Mouse (Mus musculus) midbrain, embryonic 10.5 days (tissue): ENCODE results near the gene Ccdc191. TPM values are rescaled to one million over a fixed set of nuclear protein-coding genes. Genes with fewer than 3 reads are reported as not detected.

ENCODE experiments used
- DNase-seq: peaks from one replicate; pipeline ENCODE4 v3.0.0-alpha.2; 2017; ENCODE audit warnings: low spot score
- H3K27ac ChIP-seq: fragments of 300-500 bp; sonication (generic); replicated peaks from 2 replicates; pipeline ENCODE4 v1.5.1; 2016; ENCODE audit warnings: mild to moderate bottlenecking
- H3K27me3 ChIP-seq: fragments of 300-500 bp; sonication (generic); 2 replicates; pipeline ENCODE4 v1.6.1; 2016; ENCODE audit warnings: low read depth, mild to moderate bottlenecking; ENCODE audit not compliant: poor library complexity, severe bottlenecking
- H3K36me3 ChIP-seq: fragments of 300-500 bp; sonication (generic); 2 replicates; pipeline ENCODE4 v1.6.1; 2016; ENCODE audit warnings: mild to moderate bottlenecking, moderate library complexity
- H3K4me1 ChIP-seq: fragments of 300-500 bp; sonication (generic); 2 replicates; pipeline ENCODE4 v1.6.1; 2016
- H3K4me3 ChIP-seq: fragments of 300-500 bp; sonication (generic); 2 replicates; pipeline ENCODE4 v1.5.1; 2016; ENCODE audit warnings: mild to moderate bottlenecking, moderate library complexity
- H3K9me3 ChIP-seq: fragments of 300-500 bp; sonication (generic); replicated peaks from 2 replicates; pipeline ENCODE4 v1.6.1; 2016; ENCODE audit warnings: mild to moderate bottlenecking
- WGBS: fragments of 180-500 bp; shearing (Covaris S2); methylation state at CpG from one replicate; pipeline ENCODE4 v1.1.7; 2016; 5-methylcytosine and 5-hydroxymethylcytosine counted together
- polyA plus RNA-seq: library from polyadenylated mRNA; unstranded; fragments of >200 nt; fragmentation: Nextera tagmentation; extraction: Ambion mirVana; gene quantifications from 2 replicates; pipeline ENCODE4 v1.2.1, GENCODE M21; 2016

Ccdc191 gene
- polyA plus RNA-seq, 1 experiment from 2014 or later, result 19.3 TPM

DNA sequence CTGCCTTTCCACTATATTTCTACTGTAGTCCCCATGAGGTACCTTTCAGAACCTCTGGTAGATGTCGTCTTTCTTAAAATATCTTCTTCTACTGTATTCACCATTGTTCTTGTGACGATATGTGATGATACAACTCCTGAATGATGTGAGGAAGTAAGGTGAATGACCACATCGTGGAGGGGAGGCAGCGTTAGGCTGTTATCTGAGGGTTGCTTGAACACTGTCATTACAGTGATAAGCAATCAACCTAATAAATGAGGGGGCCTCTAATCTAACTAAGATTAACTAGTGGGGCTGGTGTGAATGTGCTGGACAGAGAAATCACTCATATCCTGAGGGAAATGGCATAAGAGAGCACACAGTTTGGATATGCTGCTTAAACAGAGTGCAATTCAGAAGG is 10.5 kb downstream of the Ccdc191 start:
- Histone ChIP-seq H3K27ac (no peak overlapping the region), H3K36me3 (0 out of 2 replicates have a peak, but pooled peaks cover 4% of the 10 kb centered on the region), H3K4me1 (no peaks in the 10 kb centered on the region), H3K4me3 (no peak overlapping the region), H3K27me3 (no peaks in the 10 kb centered on the region), H3K9me3 (no peaks in the 10 kb centered on the region)
- no peak for DNase-seq
- 92% methylated on average over 4 of the region's 4 CpGs for WGBS

DNA sequence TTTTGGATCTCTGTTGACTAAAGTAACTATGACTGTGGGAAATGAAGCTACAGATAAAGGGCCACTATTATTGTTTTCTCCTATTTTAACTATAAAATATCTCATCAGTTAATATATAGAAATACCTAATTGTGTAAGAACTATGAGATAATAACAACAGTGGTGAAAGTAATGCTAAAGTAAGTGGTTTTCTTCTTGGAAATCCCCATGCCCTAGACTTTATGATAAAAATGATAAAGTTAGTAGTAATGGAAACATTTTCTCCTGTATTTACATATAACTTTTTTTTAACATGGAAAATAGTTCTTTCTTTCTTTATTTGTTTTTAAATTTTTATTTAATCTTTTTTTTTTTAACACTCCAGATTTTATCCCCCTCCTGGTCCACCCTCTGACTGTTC is 11.0 kb downstream of the Ccdc191 start:
- H3K4me1 ChIP-seq, result no peaks in the 10 kb centered on the region
- no peak overlapping the region for H3K27ac ChIP-seq
- H3K9me3 ChIP-seq, result no peaks in the 10 kb centered on the region
- DNase-seq, result no peak
- H3K4me3 ChIP-seq, result no peak overlapping the region
- no peaks in the 10 kb centered on the region for H3K27me3 ChIP-seq
- 0 out of 2 replicates have a peak, but pooled peaks cover 4% of the 10 kb centered on the region for H3K36me3 ChIP-seq

DNA sequence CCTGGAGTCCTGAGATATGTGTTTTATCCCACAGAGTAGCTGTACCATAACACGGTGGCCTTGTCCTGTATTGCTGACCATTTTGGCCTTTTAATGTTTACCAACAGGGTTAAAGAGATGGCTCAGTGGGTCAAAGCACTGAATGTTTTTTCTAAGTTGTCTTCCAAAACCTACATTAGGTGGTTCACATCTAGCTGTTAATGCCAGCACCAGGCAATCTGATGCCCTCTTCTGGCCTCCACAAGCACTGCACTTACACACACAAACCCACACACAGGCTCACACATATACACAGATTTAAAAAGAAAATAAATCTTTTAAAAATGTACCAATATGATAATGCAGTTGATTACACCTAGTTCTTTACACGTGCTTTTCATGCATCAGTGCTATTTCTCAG is 19.3 kb downstream of the Ccdc191 start:
- no peak for DNase-seq
- H3K27me3 ChIP-seq, result no peaks in the 10 kb centered on the region
- peaks cover 30% of the 10 kb centered on the region for H3K36me3 ChIP-seq
- H3K27ac ChIP-seq, result no peak overlapping the region
- H3K4me1 ChIP-seq, result no peaks in the 10 kb centered on the region
- H3K9me3 ChIP-seq, result no peaks in the 10 kb centered on the region
- H3K4me3 ChIP-seq, result no peak overlapping the region
- WGBS, result 82% methylated on average over 2 of the region's 2 CpGs

DNA sequence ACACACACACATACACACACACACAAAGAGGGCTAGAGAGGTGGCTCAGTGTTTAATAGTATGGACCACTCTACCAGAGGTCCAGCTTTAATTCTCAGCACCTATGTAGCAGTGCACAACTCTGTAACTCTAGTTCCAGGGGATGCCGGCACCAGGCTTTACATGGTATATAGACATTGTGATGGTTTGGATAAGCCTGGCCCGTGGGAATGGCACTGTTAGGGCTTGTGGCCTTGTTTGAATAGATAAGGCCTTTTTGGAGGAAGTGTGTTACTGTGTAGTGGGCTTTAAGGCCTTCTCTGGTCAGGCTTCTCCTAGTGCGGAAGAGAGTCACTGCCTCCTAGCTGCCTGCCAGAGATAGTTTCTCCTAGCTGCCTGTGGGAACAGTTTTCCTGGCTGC is 29.3 kb downstream of the Ccdc191 start:
- Histone ChIP-seq H3K4me3 (no peak overlapping the region), H3K27ac (no peak overlapping the region), H3K9me3 (no peaks in the 10 kb centered on the region), H3K27me3 (no peaks in the 10 kb centered on the region), H3K4me1 (peaks cover 18% of the 10 kb centered on the region), H3K36me3 (peaks cover 16% of the 10 kb centered on the region)
- no peak for DNase-seq
- 93% methylated on average over 3 of the region's 3 CpGs for WGBS

DNA sequence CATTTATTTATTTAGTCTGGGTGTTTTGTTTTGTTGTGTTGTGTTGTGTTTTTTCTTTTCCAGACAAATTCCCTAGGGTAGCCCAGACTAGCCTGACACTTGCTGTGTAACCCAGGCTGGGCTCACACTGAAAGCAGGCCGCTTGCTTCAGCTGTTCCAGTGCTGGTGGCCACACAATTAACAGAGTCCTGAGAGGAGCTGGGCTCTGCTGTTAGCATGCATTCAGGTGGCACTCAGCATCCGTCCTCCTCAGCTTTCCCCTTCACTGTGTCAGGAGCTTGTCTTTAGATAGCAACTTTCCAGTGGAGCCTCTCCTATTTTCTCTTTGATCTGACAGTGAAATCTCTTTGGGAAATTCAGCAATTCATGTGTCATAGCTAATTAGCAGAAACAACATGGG is 32.4 kb downstream of the Ccdc191 start:
- DNase-seq, result no peak
- Histone ChIP-seq H3K9me3 (no peaks in the 10 kb centered on the region), H3K27ac (no peak overlapping the region), H3K27me3 (no peaks in the 10 kb centered on the region), H3K4me1 (peaks cover 20% of the 10 kb centered on the region), H3K4me3 (no peak overlapping the region), H3K36me3 (0 out of 2 replicates have a peak, but pooled peaks cover 3% of the 10 kb centered on the region)
- 58% methylated on average over 2 of the region's 2 CpGs for WGBS

DNA sequence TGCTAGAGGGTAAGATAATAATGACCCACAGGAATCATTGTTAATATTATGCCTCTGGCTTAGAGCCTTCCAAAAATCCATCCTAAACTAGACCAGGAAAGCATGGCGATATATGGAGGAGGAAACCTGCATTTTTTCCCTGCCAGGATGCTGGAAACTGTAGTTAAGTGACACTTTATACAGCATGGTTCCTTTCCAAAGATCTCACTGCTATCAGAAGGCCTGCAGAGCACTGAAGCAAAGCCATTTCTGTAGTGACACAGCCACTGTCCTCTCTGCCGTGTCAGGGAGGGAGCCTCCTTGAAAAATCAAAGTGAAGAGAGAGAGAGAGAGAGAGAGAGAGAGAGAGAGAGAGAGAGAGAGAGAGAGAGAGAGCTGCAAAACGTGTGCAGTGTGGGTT is 33.0 kb downstream of the Ccdc191 start:
- no peaks in the 10 kb centered on the region for H3K9me3 ChIP-seq
- 0 out of 2 replicates have a peak, but pooled peaks cover 3% of the 10 kb centered on the region for H3K36me3 ChIP-seq
- peaks cover 20% of the 10 kb centered on the region for H3K4me1 ChIP-seq
- no peak for DNase-seq
- no peak overlapping the region for H3K4me3 ChIP-seq
- no peak overlapping the region for H3K27ac ChIP-seq
- WGBS, result 56% methylated on average over 3 of the region's 3 CpGs
- no peaks in the 10 kb centered on the region for H3K27me3 ChIP-seq

DNA sequence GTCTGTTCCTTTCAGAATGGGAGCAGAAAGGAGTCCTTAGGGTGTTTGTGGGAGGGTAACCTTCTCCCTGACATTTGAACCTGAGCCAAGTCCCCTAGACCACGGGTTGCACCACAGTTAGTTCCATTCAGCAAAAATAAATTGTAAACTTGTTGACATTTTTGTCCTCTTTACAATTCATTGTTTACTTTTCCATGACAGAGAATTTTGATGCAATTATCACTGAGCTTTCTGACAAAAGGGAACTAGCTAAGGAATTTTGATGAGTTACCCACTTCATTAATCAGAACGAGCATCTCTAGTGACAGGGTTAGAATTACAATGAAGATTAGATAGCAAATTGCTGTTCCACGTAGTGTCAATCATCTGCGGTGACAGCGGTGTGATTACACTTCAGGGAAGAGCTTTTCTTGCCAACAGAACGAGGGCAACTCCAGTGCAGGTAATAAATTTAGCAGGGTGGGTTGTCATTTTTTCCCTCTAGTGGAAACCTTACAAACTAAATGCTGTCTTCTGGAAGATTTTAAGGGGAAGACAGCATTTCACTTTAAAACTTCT is 35.5 kb downstream of the Ccdc191 start:
- 82% methylated on average over 6 of the region's 6 CpGs for WGBS
- DNase-seq, result no peak
- Histone ChIP-seq H3K9me3 (no peaks in the 10 kb centered on the region), H3K27ac (no peak overlapping the region), H3K4me3 (no peak overlapping the region), H3K27me3 (no peaks in the 10 kb centered on the region), H3K36me3 (no peaks in the 10 kb centered on the region), H3K4me1 (peaks cover 20% of the 10 kb centered on the region)

DNA sequence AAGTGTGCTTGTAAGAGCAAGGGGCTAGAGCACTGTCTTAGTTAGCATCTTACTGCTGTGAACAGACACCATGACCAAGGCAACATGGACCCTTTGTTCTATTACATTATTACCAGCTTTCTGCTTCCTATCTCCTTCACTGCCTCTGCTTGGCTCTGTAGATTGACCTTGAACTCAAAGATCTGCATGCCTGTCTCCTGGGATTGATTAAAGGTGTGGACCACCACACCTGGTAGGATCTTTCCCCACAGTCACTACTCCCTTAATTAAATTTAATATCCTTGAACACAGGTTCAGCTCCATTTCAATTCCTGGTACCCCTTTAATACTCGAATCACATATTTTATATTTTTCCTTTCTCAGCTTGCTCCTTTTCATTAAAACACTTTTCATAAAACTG is 36.2 kb downstream of the Ccdc191 start:
- H3K4me3 ChIP-seq, result no peak overlapping the region
- no peaks in the 10 kb centered on the region for H3K9me3 ChIP-seq
- DNase-seq, result no peak
- H3K36me3 ChIP-seq, result no peaks in the 10 kb centered on the region
- H3K27ac ChIP-seq, result no peak overlapping the region
- H3K27me3 ChIP-seq, result no peaks in the 10 kb centered on the region
- 90% methylated on average over 1 of the region's 1 CpGs for WGBS
- peaks cover 20% of the 10 kb centered on the region for H3K4me1 ChIP-seq

DNA sequence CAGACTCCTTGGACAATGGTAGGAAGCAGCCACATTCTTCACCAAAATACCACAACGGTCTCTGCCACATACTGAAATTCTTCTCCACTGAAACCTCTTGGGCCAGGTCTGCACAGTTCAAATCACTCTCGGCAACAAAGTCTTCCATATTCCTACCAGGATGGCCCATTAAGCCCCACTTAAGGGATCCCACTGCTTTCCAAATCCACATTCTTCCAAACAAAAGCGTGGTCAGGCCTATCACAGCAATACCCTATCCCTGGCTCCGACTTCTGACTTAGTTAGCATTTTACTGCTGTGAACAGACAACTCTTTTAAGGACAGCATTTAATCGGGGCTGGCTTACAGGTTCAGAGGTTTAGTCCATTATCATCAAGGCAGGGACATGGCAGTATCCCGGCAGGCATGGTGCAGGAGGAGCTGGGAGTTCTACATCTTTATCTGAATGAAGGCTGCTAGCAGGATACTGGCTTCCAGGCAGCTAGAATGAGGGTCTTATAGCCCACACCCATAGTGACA is 36.8 kb downstream of the Ccdc191 start, which contains the start of gene Qtrt2:
Qtrt2 (minus strand) TSS at position 469 of the 519 bp plus-strand sequence.
- Histone ChIP-seq H3K27me3 (no peaks in the 10 kb centered on the region), H3K36me3 (no peaks in the 10 kb centered on the region), H3K27ac (no peak within 1 kb of the TSS), H3K4me3 (no peak within 1 kb of the TSS), H3K9me3 (no peaks in the 10 kb centered on the region), H3K4me1 (peaks cover 17% of the 10 kb centered on the region)
- no peak for DNase-seq
- 65% methylated on average over 6 of the region's 6 CpGs for WGBS

DNA sequence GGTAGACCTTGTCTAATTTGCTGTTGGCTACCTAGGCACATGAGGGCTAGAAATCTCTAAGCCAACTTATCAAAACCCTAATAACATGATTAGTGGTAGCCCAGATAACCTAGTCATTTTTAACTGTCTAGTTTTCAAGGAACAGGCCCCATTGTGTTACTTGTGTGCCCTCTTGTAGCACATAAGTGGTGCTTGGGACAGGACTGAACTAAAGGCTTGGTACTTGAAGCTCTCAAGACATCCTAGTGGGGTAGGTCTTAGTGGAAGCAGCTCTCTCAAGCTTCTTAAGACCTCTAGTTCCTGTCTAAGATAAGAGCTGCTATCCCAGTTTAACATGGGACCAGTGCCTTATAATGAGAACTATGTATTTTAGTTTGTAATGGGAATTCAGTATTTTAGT is 41.0 kb downstream of the Ccdc191 start:
- no peak overlapping the region for H3K27ac ChIP-seq
- peaks cover 3% of the 10 kb centered on the region; the same call in 1 of the 2 replicates for H3K4me1 ChIP-seq
- no peaks in the 10 kb centered on the region for H3K27me3 ChIP-seq
- H3K4me3 ChIP-seq, result no peak overlapping the region
- H3K36me3 ChIP-seq, result no peaks in the 10 kb centered on the region
- no peak for DNase-seq
- no peaks in the 10 kb centered on the region for H3K9me3 ChIP-seq

DNA sequence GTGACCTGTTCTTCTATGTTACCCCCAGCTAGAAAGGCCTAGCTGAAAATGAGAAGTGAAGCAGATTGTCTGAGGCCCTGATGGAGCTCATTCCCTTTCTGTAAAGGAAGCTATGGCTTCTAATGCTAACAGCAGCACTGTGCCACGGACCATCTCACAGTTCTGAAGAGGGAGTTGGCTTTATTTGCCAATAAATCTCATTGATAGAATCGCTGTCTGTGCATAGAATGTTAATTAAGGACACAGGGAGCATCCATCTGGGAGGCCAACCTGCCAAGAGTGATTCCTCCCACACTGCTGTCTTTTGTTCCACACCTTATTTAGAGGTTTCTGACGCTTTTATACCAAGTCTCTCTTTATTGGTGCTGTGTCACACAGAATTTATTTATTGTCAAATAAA is 41.9 kb downstream of the Ccdc191 start:
- H3K9me3 ChIP-seq, result no peaks in the 10 kb centered on the region
- H3K4me3 ChIP-seq, result no peak overlapping the region
- H3K4me1 ChIP-seq, result no peaks in the 10 kb centered on the region
- no peak overlapping the region for H3K27ac ChIP-seq
- no peaks in the 10 kb centered on the region for H3K27me3 ChIP-seq
- WGBS, result 86% methylated on average over 3 of the region's 3 CpGs
- no peak for DNase-seq
- H3K36me3 ChIP-seq, result no peaks in the 10 kb centered on the region

DNA sequence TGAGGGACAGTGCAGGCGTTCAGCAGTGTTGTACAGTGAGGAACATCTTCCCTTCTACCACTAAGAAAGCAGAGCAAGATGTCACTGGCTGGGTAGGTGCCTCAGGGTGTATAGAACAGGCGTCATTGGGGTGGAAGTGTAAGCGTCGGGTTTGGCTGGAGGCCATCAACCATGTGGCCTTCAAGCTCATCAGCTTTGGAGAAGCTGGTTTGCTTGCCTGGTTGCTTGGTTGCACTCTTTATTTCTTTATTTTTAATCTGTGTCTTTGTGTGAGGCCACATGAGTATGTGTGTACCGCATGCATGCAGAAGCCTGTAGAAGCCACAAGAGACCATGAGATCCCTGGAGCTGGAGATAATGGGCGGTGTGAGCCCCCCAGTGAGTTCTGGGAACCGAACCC is 42.7 kb downstream of the Ccdc191 start:
- no peak for DNase-seq
- Histone ChIP-seq H3K4me3 (no peak overlapping the region), H3K27me3 (no peaks in the 10 kb centered on the region), H3K27ac (no peak overlapping the region), H3K9me3 (no peaks in the 10 kb centered on the region), H3K4me1 (no peaks in the 10 kb centered on the region), H3K36me3 (no peaks in the 10 kb centered on the region)
- WGBS, result 92% methylated on average over 7 of the region's 7 CpGs

DNA sequence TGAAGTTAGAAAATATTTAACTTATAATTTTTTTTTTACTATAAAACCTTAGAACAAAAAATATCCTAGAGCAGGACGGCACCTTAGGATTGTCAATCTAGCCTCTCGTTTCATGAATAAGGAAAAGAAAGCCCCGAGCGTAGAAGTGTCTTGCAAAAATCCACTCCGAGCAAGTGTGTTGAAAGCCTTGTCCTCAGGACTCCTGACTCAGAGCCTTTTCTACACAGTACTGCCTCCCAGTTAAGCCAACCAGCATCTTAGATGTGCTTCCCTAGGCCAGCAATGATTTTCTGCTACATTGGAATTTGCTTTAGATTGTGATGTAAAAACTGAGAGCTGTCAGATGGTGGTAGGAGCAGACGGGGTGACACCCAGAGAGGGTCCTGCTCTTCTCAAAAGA is 43.4 kb downstream of the Ccdc191 start:
- no peaks in the 10 kb centered on the region for H3K36me3 ChIP-seq
- H3K4me3 ChIP-seq, result no peak overlapping the region
- no peaks in the 10 kb centered on the region for H3K9me3 ChIP-seq
- H3K27ac ChIP-seq, result no peak overlapping the region
- no peak for DNase-seq
- no peaks in the 10 kb centered on the region for H3K27me3 ChIP-seq
- 90% methylated on average over 6 of the region's 6 CpGs for whole genome bisulfite sequencing
- no peaks in the 10 kb centered on the region for H3K4me1 ChIP-seq

DNA sequence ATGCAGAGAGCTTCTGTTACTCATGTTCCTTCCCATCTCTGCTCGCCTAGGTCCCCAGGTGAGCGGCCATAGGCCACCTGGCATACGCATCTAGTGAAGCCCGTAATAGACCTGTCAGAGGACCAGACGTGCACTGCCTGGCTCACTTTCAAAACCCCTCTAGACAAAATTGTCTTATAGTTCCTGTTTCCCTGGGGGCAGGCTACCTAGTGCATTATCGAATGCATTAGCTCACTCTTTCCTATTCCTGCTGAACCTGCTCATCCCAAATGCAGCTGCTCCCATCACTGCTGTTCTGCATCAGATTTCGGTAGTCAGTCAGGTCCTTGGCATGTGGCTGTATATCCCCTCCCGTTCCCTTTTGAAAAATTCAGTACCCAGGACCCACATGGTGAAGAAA is 45.3 kb downstream of the Ccdc191 start:
- Histone ChIP-seq H3K27ac (no peak overlapping the region), H3K9me3 (no peaks in the 10 kb centered on the region), H3K4me3 (no peak overlapping the region), H3K4me1 (no peaks in the 10 kb centered on the region), H3K27me3 (no peaks in the 10 kb centered on the region), H3K36me3 (0 out of 2 replicates have a peak, but pooled peaks cover 3% of the 10 kb centered on the region)
- DNase-seq, result no peak
- 91% methylated on average over 8 of the region's 8 CpGs for WGBS
